Mouse (Mus musculus): ENCODE results near the gene Gpalpp1. TPM values are rescaled to one million over a fixed set of nuclear protein-coding genes. Genes with fewer than 3 reads are reported as not detected.

Gpalpp1 gene
- polyA plus RNA-seq, 1 experiment from 2014 or later: 9.7 TPM

DNA sequence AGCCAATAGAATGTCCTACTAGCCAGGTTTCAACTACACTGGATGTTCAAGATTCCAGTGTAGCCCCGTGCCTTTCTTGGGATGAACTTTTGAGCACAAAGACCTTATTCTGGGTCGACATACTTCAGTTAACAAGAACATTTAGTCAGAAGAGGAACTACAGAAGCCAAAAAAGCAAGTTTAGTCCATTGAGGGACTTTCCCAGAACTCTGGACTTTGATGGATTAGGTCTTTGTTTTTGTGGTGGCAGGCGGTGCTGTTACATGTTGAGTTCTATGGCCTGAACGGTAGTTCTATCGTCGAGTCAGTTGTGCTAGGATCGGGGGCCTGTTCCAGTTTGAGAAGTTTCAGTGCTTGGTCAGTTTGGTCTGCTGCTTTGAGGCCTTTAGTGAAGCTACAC lies 58.6 kb downstream of the Gpalpp1 start:
- H3K9ac ChIP-seq (ENCODE audit: low read depth, low read length): no peak overlapping the region
- H3K4me1 ChIP-seq (replicated peaks; ENCODE audit: insufficient read depth, low read length): no peaks in the 10 kb centered on the region
- WGBS: 66% methylated on average over 7 of the region's 7 CpGs
- TF ChIP-seq CTCF (IDR thresholded peaks at IDR 0.05; ENCODE audit: low read depth): no peak
- H3K9me3 ChIP-seq (replicated peaks; ENCODE audit: low read length): no peaks in the 10 kb centered on the region
- H3K36me3 ChIP-seq (ENCODE audit: insufficient read depth, low read length): no peaks in the 10 kb centered on the region
- DNase-seq (ENCODE audit: low spot score) (no peak), ATAC-seq (replicated peaks; ENCODE audit: low FRiP score, low read depth) (no peak)
- no peak overlapping the region for H3K4me2 ChIP-seq (ENCODE audit: low read length)
- no peaks in the 10 kb centered on the region for H3K27me3 ChIP-seq (ENCODE audit: insufficient read depth, low read length)
- H3K27ac ChIP-seq: no peak overlapping the region
- no peak overlapping the region for H3K4me3 ChIP-seq (replicated peaks; ENCODE audit: low read depth, low read length)

DNA sequence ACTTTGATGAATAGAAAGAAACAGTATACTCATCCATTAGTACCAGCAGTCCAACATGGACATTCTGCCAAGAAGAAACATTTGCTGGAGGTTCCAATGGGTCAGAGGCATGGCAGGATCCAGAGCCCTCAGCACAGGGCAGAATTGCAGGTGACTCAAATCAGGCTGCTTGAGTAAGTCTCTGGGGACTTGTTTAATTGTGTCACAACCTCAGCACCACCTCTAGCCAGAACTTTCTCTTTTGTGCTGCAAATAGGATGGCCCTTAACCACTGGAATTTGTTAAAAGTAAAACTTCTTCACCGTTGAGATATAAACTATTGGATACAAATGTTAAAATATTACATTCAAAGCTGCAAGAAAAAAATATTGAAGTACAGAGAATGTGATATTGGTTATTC lies 64.8 kb downstream of the Gpalpp1 start:
- Histone ChIP-seq H3K27me3 (ENCODE audit: insufficient read depth, low read length) (no peaks in the 10 kb centered on the region), H3K27ac (no peak overlapping the region), H3K36me3 (ENCODE audit: insufficient read depth, low read length) (no peaks in the 10 kb centered on the region), H3K9ac (ENCODE audit: low read depth, low read length) (no peak overlapping the region), H3K4me1 (replicated peaks; ENCODE audit: insufficient read depth, low read length) (peaks cover 3% of the 10 kb centered on the region; the same call in 1 of the 2 replicates), H3K4me2 (ENCODE audit: low read length) (no peak overlapping the region), H3K4me3 (replicated peaks; ENCODE audit: low read depth, low read length) (no peak overlapping the region), H3K9me3 (replicated peaks; ENCODE audit: low read length) (no peaks in the 10 kb centered on the region)
- WGBS: 57% methylated on average over 1 of the region's 1 CpGs
- ATAC-seq (replicated peaks; ENCODE audit: low FRiP score, low read depth) (no peak), DNase-seq (ENCODE audit: low spot score) (no peak)
- no peak for TF ChIP-seq CTCF (IDR thresholded peaks at IDR 0.05; ENCODE audit: low read depth)

DNA sequence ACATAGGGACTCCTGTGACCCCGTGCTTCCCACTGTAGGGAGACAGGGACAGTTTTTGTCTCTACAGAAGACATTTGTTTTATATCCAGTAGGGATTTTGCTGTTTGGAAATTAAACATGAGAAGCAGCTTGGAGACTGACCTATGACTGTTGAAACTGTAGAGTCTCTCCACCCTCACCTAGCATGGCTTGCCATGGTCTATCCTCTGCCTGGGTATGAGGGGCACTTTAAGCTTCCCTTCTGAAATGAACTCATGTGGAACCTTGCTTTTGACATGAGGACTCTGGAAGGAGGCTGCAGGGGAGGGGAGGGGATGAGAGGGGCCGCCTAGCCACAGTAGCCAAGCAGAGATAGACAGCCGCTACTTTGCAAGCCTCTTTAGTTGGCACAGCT lies 66.4 kb downstream of the Gpalpp1 start:
- peak; percentile 54 for DNase-seq (ENCODE audit: low spot score)
- Histone ChIP-seq H3K27me3 (ENCODE audit: insufficient read depth, low read length) (no peaks in the 10 kb centered on the region), H3K4me2 (ENCODE audit: low read length) (no peak overlapping the region), H3K9ac (ENCODE audit: low read depth, low read length) (no peak overlapping the region), H3K36me3 (ENCODE audit: insufficient read depth, low read length) (no peaks in the 10 kb centered on the region), H3K4me1 (replicated peaks; ENCODE audit: insufficient read depth, low read length) (peaks cover 3% of the 10 kb centered on the region; the same call in 1 of the 2 replicates), H3K27ac (no peak overlapping the region), H3K9me3 (replicated peaks; ENCODE audit: low read length) (no peaks in the 10 kb centered on the region), H3K4me3 (replicated peaks; ENCODE audit: low read depth, low read length) (no peak overlapping the region)
- 33% methylated on average over 3 of the region's 3 CpGs for WGBS
- peak; percentile 52; the same call in 1 of the 2 replicates for ATAC-seq (replicated peaks; ENCODE audit: low FRiP score, low read depth)
- TF ChIP-seq CTCF (IDR thresholded peaks at IDR 0.05; ENCODE audit: low read depth): no peak

DNA sequence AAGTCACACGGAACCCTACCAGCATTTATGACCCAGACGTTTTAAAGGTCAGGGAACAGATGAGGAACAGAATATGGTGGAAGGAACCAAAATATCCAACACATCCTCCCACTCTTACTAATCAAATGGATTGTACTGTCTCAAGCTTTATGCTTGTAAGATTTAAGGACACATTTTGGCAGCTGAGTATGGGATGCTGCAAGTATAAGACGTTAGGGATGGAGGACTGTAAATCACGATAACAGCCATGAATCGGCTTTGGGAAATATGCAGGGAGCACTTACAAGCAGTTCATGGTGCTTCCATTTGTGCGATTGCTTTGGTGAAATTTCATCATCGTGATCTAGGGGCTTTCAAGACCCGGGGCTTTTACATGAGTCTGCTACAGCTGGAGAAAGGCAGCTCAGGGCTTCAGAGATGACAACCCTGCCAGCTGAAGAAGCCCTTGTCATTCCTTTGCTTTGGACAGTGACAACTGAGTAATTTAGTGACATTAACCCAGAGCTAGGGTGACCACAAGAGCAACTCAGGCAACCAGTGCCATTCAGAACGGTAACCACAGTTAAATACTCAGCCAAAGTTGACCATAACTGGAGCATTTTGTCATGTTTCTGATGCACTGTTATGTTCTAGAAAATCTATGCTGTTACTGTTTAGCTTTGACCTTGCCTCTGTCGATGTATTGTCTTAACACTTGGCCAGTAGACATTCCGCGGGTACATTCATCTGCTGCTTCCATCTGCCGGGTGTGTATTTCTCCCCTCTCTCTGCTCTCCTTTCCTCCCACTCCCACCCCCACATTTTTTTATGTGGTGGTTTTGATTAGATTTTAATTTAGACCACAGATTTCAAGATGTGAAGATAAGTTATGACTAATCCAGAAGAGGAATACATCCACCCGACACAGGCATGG lies 67.1 kb downstream of the Gpalpp1 start:
- H3K4me1 ChIP-seq (replicated peaks; ENCODE audit: insufficient read depth, low read length): peaks cover 3% of the 10 kb centered on the region; the same call in 1 of the 2 replicates
- ATAC-seq (replicated peaks; ENCODE audit: low FRiP score, low read depth) (no peak), DNase-seq (ENCODE audit: low spot score) (peak; percentile 70)
- no peaks in the 10 kb centered on the region for H3K36me3 ChIP-seq (ENCODE audit: insufficient read depth, low read length)
- no peak overlapping the region for H3K4me3 ChIP-seq (replicated peaks; ENCODE audit: low read depth, low read length)
- 41% methylated on average over 14 of the region's 14 CpGs for WGBS
- no peaks in the 10 kb centered on the region for H3K27me3 ChIP-seq (ENCODE audit: insufficient read depth, low read length)
- no peaks in the 10 kb centered on the region for H3K9me3 ChIP-seq (replicated peaks; ENCODE audit: low read length)
- no peak overlapping the region for H3K4me2 ChIP-seq (ENCODE audit: low read length)
- no peak for TF ChIP-seq CTCF (IDR thresholded peaks at IDR 0.05; ENCODE audit: low read depth)
- H3K9ac ChIP-seq (ENCODE audit: low read depth, low read length): no peak overlapping the region
- no peak overlapping the region for H3K27ac ChIP-seq

Other genes starting within 250 kb of the Gpalpp1 start
- gene Kctd4, start 155.8 kb downstream of the Gpalpp1 start, polyA plus RNA-seq (2015; fragmentation: Nextera tagmentation; extraction: Ambion mirVana): 0.20 and 0.24 TPM in 2 replicates
- gene Gtf2f2, start 99.9 kb downstream of the Gpalpp1 start, polyA plus RNA-seq (2015; fragmentation: Nextera tagmentation; extraction: Ambion mirVana): 40.3 and 40.4 TPM in 2 replicates
- gene Nufip1, start 131 bp upstream of the Gpalpp1 start, polyA plus RNA-seq (2015; fragmentation: Nextera tagmentation; extraction: Ambion mirVana): 13.2 and 13.8 TPM in 2 replicates